Mouse (Mus musculus) urinary bladder, postnatal 0 days (tissue): ENCODE measurements around the gene Tex264. TPM values are rescaled to one million over a fixed set of nuclear protein-coding genes. Genes with fewer than 3 reads are reported as not detected.

Source experiments
- polyA plus RNA-seq: library from polyadenylated mRNA; unstranded; fragments of >200 nt; fragmentation: Nextera tagmentation; extraction: Ambion mirVana; gene quantifications from 2 replicates; pipeline ENCODE4 v1.2.1, GENCODE M21; 2015

Tex264 gene
- polyA plus RNA-seq: 65.0 and 76.5 TPM in 2 replicates

DNA sequence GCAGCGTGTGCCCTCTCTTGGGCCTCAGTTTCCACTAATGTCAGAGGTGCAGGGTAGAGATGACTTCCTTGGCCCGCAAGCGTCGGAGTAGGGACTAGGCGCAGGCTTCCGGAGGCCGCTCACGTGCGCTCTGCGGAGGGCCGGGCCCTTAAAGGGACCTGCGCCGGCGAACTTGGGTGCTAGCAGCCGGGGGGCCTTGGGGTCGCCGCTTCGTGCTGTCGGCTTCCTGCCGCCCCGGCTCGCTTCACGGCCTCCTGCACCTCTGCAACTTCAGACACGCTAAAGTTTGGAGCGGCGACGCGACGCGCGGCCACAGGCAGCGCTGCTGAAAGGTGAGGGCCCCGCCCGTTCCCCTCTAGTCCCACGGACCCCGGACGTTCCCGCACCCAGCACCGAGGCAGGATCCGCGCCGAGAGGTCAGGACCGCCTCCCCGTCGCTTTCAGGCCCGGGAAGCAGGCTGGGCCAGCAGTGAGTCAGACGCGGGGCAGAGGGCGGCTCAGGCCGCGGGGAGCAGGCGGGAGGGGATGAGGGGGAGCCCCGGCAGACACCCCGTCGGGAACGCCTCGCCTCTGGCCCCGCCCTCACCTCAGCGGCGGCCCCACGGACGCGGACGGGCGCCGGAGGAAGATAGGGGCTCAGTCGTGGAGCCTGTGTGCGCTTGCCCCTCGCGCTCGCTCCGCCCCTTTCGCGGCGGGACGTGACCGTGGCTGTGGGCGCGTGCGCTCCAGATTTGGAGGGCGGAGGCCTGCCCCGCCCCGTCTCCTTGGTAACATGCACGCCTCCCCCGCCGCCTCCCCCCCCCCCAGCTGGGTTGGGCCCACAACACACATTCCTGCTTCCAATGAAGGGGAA lies at the start of gene Tex264:
Tex264 (minus strand) TSS at position 679 of the 853 bp plus-strand sequence.

GRCm38 (mm10) chr9:106655884-106656720 lies 29.6 kb downstream of the Tex264 start, which contains the start of gene Grm2:
Gene Grm2 (minus strand): TSS chr9:106656082.

DNA sequence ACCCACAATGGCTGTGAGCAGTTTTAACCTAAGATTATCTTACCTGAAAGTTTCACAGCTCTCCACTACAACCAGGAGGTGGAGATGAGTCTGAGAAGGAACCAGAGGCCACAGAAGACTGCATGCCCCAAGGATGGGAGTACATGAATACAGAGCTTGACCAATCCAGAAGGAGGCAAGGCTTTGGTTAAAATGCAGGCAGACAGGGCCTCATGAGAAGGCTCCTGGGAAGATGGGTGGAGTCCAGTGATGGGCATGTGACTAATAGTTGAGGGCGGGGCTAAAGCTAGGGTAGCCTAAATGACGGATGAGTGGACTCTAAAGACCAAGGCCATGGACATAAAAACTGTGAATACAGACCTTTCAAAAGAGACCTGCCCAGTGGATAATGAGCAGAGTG lies 59.4 kb downstream of the Tex264 start, which contains the start of gene Iqcf6:
Iqcf6 (plus strand) TSS at position 301 of the 400 bp plus-strand sequence.

Other genes starting within 250 kb of the Tex264 start
- gene Acy1, start 247.6 kb downstream of the Tex264 start, polyA plus RNA-seq: 15.1 and 15.3 TPM in 2 replicates
- gene Abhd14b, start 238.5 kb downstream of the Tex264 start, polyA plus RNA-seq: 23.9 and 25.9 TPM in 2 replicates
- gene Abhd14a, start 238.2 kb downstream of the Tex264 start, polyA plus RNA-seq: 29.5 and 29.8 TPM in 2 replicates
- gene Pcbp4, start 232.6 kb downstream of the Tex264 start, polyA plus RNA-seq: 20.7 and 21.1 TPM in 2 replicates
- gene Gpr62, start 220.0 kb downstream of the Tex264 start, polyA plus RNA-seq: 0.39 and 0.44 TPM in 2 replicates
- gene Rrp9, start 210.0 kb downstream of the Tex264 start, polyA plus RNA-seq: 27.7 and 27.9 TPM in 2 replicates
- 35.8 and 36.1 TPM in 2 replicates for gene Parp3, start 209.0 kb downstream of the Tex264 start, polyA plus RNA-seq
- gene Iqcf1, start 186.0 kb downstream of the Tex264 start, polyA plus RNA-seq: not detected in 2 replicates
- not detected in 2 replicates for gene Iqcf5, start 171.4 kb downstream of the Tex264 start, polyA plus RNA-seq
- not detected in 2 replicates for gene Iqcf3, start 124.3 kb downstream of the Tex264 start, polyA plus RNA-seq
- not detected in 2 replicates for gene Iqcf4, start 114.9 kb downstream of the Tex264 start, polyA plus RNA-seq
- gene Iqcf6, start 59.3 kb downstream of the Tex264 start, polyA plus RNA-seq: not detected in 2 replicates
- not detected in 2 replicates for gene Grm2, start 29.8 kb downstream of the Tex264 start, polyA plus RNA-seq
- 2.5 TPM in 2 replicates for gene Rad54l2, start 103.3 kb upstream of the Tex264 start, polyA plus RNA-seq
- gene Dcaf1, start 135.9 kb upstream of the Tex264 start, polyA plus RNA-seq: 5.7 and 7.8 TPM in 2 replicates
- gene Rbm15b, start 201.5 kb upstream of the Tex264 start, polyA plus RNA-seq: 3.2 and 4.3 TPM in 2 replicates
- gene Manf, start 206.1 kb upstream of the Tex264 start, polyA plus RNA-seq: 175 and 238 TPM in 2 replicates